15 mouse cellular contexts compared by ENCODE assay signal in the genomic region with DNA sequence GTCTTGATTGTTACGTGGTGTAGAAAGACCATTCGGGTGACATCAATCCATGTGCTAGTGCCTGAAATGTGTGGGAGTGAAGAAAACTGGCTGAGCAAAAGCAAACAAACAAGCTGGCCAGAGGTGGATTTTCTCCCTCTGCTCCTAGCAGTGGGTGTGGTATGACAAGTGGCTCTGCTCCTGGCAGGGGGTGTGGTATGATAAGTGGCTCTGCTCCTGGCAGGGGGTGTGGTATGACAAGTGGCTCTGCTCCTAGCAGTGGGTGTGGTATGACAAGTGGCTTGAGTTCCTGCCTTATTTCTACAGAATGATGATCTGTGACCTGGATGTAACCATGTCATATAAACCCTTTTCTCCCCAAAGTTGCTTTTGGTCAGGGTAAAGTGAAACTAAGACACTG.
DNase-seq lines count a peak whose midpoint lies in the region; ATAC-seq lines count a peak whose summit lies in the region.
"Had no signal": no experiment of that assay in that cellular context is flagged by ENCODE, and none has a peak within 500 bp of the region (broad histone marks: within the 10 kb centered on the region; RNA-seq: fewer than 3 reads in every experiment).

No protein-coding gene starts in this region.

- no peak overlapping the region for H3K27ac ChIP-seq in heart, embryonic 10.5 days
- H3K27ac ChIP-seq: embryonic facial prominence, embryonic 15.5 days; forebrain, embryonic 15.5 days; gastrocnemius, adult 2 months; neural tube, embryonic 13.5 days had no signal

- WGBS in heart, embryonic 10.5 days = 47% methylated on average over 2 of the region's 2 CpGs

- DNase-seq in heart, adult 11 months = peak; percentile 95
- DNase-seq in heart, embryonic 10.5 days (ENCODE audit: low spot score) = no peak
- DNase-seq in heart, postnatal 14 days = peak; percentile 6 to 28
- peak; percentile 5 to 27 for DNase-seq in lung, postnatal 4 days
- no peak for DNase-seq in gastrocnemius, postnatal 10 days
- DNase-seq in frontal cortex, postnatal 36 days (ENCODE audit: low spot score in 2 of 2) = no peak
- DNase-seq in kidney, adult 11 months = no peak
- DNase-seq: cerebellum, adult 8-10 months; left cerebral cortex, postnatal 4 days had no signal

- H3K4me1 ChIP-seq in heart, embryonic 10.5 days = peaks cover 14% of the 10 kb centered on the region
- H3K4me1 ChIP-seq: embryonic facial prominence, embryonic 15.5 days; forebrain, embryonic 15.5 days; neural tube, embryonic 13.5 days had no signal

- no peaks in the 10 kb centered on the region for H3K27me3 ChIP-seq in heart, embryonic 10.5 days (ENCODE audit: insufficient read depth, poor library complexity, severe bottlenecking)
- H3K27me3 ChIP-seq: embryonic facial prominence, embryonic 15.5 days; forebrain, embryonic 15.5 days; neural tube, embryonic 13.5 days had no signal

- no peaks in the 10 kb centered on the region for H3K9me3 ChIP-seq in heart, embryonic 10.5 days
- H3K9me3 ChIP-seq: embryonic facial prominence, embryonic 15.5 days; forebrain, embryonic 15.5 days; neural tube, embryonic 13.5 days had no signal

- no peaks in the 10 kb centered on the region for H3K36me3 ChIP-seq in heart, embryonic 10.5 days
- H3K36me3 ChIP-seq: embryonic facial prominence, embryonic 15.5 days; forebrain, embryonic 15.5 days; neural tube, embryonic 13.5 days had no signal

- intact Hi-C loops in heart, postnatal 14 days (cut with DNase I) = no loop called here

- peak; percentile 60; the same call in 1 of the 2 replicates for ATAC-seq in common myeloid progenitor, adult 5-6 weeks (replicated peaks; ENCODE audit: low read depth, poor library complexity, severe bottlenecking)
- ATAC-seq: forebrain, embryonic 15.5 days; Patski had no signal

- no peak overlapping the region for H3K4me3 ChIP-seq in heart, embryonic 10.5 days
- H3K4me3 ChIP-seq: embryonic facial prominence, embryonic 15.5 days; forebrain, embryonic 15.5 days; gastrocnemius, adult 2 months; neural tube, embryonic 13.5 days had no signal

Comparison
In these comparisons a context has a peak if more than half of its experiments do, and no peak if none do; other contexts are left out.
1. DNase-seq: peak in heart, adult 11 months (single experiment), heart, postnatal 14 days (2 of 2) and lung, postnatal 4 days (2 of 2); none in heart, embryonic 10.5 days (single experiment), gastrocnemius, postnatal 10 days (single experiment), frontal cortex, postnatal 36 days (0 of 2) and kidney, adult 11 months (single experiment).